Mouse (Mus musculus) heart, adult 2 months (tissue): ENCODE data around the gene Pigq. TPM values are rescaled to one million over a fixed set of nuclear protein-coding genes. Genes with fewer than 3 reads are reported as not detected.

Source experiments
- DNase-seq, 2 experiments: peaks; one replicate each; pipeline ENCODE4 v3.0.0; 2021
- H3K27ac ChIP-seq: fragments of 200-600 bp; 2 replicates; pipeline ENCODE4 v1.8.1; 2022
- H3K27me3 ChIP-seq: fragments of 200-500 bp; 2 replicates; pipeline ENCODE4 v1.6.1; 2012; ENCODE audit warnings: mild to moderate bottlenecking, low read length, inconsistent platforms, mixed read lengths; ENCODE audit not compliant: control insufficient read depth, insufficient read depth
- H3K36me3 ChIP-seq: fragments of 200-500 bp; 2 replicates; pipeline ENCODE4 v1.6.1; 2012; ENCODE audit warnings: low read length, inconsistent platforms; ENCODE audit not compliant: control insufficient read depth, insufficient read depth
- H3K4me1 ChIP-seq: fragments of 200-500 bp; 2 replicates; pipeline ENCODE4 v1.6.1; 2011; ENCODE audit warnings: low read length; ENCODE audit not compliant: control insufficient read depth, insufficient read depth
- H3K4me3 ChIP-seq: fragments of 200-600 bp; 2 replicates; pipeline ENCODE4 v1.8.1; 2022
- H3K79me2 ChIP-seq: fragments of 200-500 bp; replicated peaks from 2 replicates; pipeline ENCODE4 v1.6.1; 2012; ENCODE audit warnings: mild to moderate bottlenecking, inconsistent platforms, low read length, moderate library complexity, mixed read lengths; ENCODE audit not compliant: control insufficient read depth, insufficient read depth
- H3K9ac ChIP-seq: fragments of 200-500 bp; 2 replicates; pipeline ENCODE4 v1.6.1; 2012; ENCODE audit warnings: low read depth, mild to moderate bottlenecking, control low read depth, inconsistent platforms, low read length, mixed read lengths
- CTCF ChIP-seq: fragments of 200-600 bp; IDR thresholded peaks from 2 replicates; pipeline ENCODE4 v1.8.1; 2022; ENCODE audit warnings: antibody characterized with exemption, mild to moderate bottlenecking, moderate library complexity
- EP300 ChIP-seq: fragments of 200-500 bp; IDR thresholded peaks from 2 replicates; pipeline ENCODE4 v1.6.1; 2011; ENCODE audit warnings: low read depth, low read length, control low read depth; ENCODE audit not compliant: insufficient read depth
- POLR2A ChIP-seq: fragments of 200-500 bp; IDR thresholded peaks from 2 replicates; pipeline ENCODE4 v1.6.1; 2011; ENCODE audit warnings: mild to moderate bottlenecking, low read depth, low read length, control low read depth; ENCODE audit not compliant: insufficient read depth
- WGBS: fragments of 180-500 bp; shearing (Covaris S2); methylation state at CpG from one replicate; pipeline ENCODE4 v1.1.7; 2018; 5-methylcytosine and 5-hydroxymethylcytosine counted together
- intact Hi-C: fragments of 180-260 bp; cut with DNase I; formaldehyde crosslinking; loops from one replicate; pipeline ENCODE4 v1.15.1; 2025
- polyA plus RNA-seq: library from polyadenylated mRNA; depleted of rRNA; stranded (reverse); fragments of >200 nt; gene quantifications from 2 replicates; pipeline ENCODE4 v1.2.3, GENCODE M21; 2012
- total RNA-seq, 2 experiments: library from RNA; stranded (reverse); gene quantifications; 2 replicates each; pipeline ENCODE4 v1.2.3; 2021

Pigq gene
- total and polyA plus RNA-seq, 3 experiments: 40.8 to 74.7 (median 48.7) TPM

- H3K79me2 ChIP-seq: no peaks in the 10 kb centered on the region
- H3K36me3 ChIP-seq: no peaks in the 10 kb centered on the region
- H3K4me1 ChIP-seq: no peaks in the 10 kb centered on the region
- no peak overlapping the region for H3K27ac ChIP-seq
- H3K27me3 ChIP-seq: peaks cover 6% of the 10 kb centered on the region; the same call in 1 of the 2 replicates
- intact Hi-C loops: no loop called here
- 25% methylated on average over 3 of the region's 3 CpGs for WGBS
- H3K4me3 ChIP-seq: no peak overlapping the region
- no peak for DNase-seq
- H3K9ac ChIP-seq: no peak overlapping the region
- TF ChIP-seq POLR2A (no peak), EP300 (no peak)
Observed at GRCm38 (mm10) chr17:25955736-25956135, 11.0 kb upstream of the Pigq start.

GRCm38 (mm10) chr17:25954671-25955070 lies 9.9 kb upstream of the Pigq start:
- intact Hi-C loops: no loop called here
- no peaks in the 10 kb centered on the region for H3K36me3 ChIP-seq
- no peak for DNase-seq
- H3K4me3 ChIP-seq: no peak overlapping the region
- no peak overlapping the region for H3K9ac ChIP-seq
- 71% methylated on average over 2 of the region's 2 CpGs for WGBS
- peaks cover 6% of the 10 kb centered on the region; the same call in 1 of the 2 replicates for H3K27me3 ChIP-seq
- H3K4me1 ChIP-seq: no peaks in the 10 kb centered on the region
- H3K79me2 ChIP-seq: no peaks in the 10 kb centered on the region
- no peak overlapping the region for H3K27ac ChIP-seq
- TF ChIP-seq CTCF (no peak), POLR2A (no peak), EP300 (no peak)

- peaks cover 6% of the 10 kb centered on the region; the same call in 1 of the 2 replicates for H3K27me3 ChIP-seq
- H3K36me3 ChIP-seq: no peaks in the 10 kb centered on the region
- H3K9ac ChIP-seq: no peak overlapping the region
- intact Hi-C loops: no loop called here
- no peak for DNase-seq
- H3K27ac ChIP-seq: no peak overlapping the region
- TF ChIP-seq EP300 (no peak), POLR2A (no peak), CTCF (no peak)
- 76% methylated on average over 5 of the region's 5 CpGs for WGBS
- H3K4me1 ChIP-seq: no peaks in the 10 kb centered on the region
- H3K79me2 ChIP-seq: no peaks in the 10 kb centered on the region
- no peak overlapping the region for H3K4me3 ChIP-seq
Observed at GRCm38 (mm10) chr17:25953161-25953560, 8.4 kb upstream of the Pigq start.

DNA sequence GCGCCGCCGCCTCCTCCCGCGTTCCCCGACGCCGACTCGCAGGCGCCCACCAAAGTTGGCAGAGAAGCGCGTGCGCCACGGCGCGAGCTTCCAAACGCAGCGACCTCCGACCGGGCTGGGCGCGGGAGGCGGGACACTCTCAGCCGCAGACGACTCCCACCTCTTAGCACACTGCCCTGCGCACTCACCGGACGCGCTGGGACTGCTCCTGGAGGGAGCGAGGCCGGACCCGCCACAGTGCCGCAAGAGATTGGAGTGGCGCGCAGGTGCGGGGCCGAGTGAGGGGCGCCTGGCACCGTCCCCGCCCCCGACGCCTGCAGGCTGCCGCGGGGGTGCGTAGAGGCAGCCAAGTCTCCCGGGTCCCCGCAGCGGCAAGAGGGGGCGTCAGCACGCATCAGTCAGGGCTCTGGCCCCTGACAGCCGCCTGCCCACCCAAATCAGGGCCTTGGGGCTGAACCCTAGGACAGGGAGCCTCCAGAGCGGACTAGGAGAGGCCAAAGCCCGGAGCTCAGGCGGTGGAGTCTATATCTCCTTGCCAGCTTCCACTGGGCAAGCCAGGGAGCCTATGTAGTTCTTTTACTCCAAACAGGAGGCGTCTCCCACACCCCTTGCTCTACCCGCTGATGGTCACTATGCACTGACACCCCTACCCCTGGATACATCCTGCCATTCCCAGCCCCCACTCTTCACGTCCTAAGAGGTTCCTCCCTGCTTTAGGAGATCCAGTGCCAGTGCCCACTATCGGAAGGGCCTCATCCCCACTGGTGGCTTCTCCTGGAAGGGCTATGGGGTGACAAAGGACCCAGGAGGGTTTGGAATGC lies 7.3 kb upstream of the Pigq start, which contains the start of gene A930017K11Rik:
Gene A930017K11Rik, minus strand, starts transcription at position 763 of the 821 bp plus-strand sequence.
- no peaks in the 10 kb centered on the region for H3K36me3 ChIP-seq
- intact Hi-C loops: no loop called here
- no peaks in the 10 kb centered on the region for H3K4me1 ChIP-seq
- H3K27ac ChIP-seq: no peak within 1 kb of the TSS
- 3% methylated on average over 58 of the region's 58 CpGs for WGBS
- TF ChIP-seq CTCF: no peak
- TF ChIP-seq EP300: no peak
- no peak for TF ChIP-seq POLR2A
- DNase-seq: no peak
- H3K9ac ChIP-seq: peak within 1 kb of the TSS; percentile 46
- peak within 1 kb of the TSS; percentile 40 for H3K4me3 ChIP-seq
- H3K27me3 ChIP-seq: peaks cover 6% of the 10 kb centered on the region; the same call in 1 of the 2 replicates
- no peaks in the 10 kb centered on the region for H3K79me2 ChIP-seq

DNA sequence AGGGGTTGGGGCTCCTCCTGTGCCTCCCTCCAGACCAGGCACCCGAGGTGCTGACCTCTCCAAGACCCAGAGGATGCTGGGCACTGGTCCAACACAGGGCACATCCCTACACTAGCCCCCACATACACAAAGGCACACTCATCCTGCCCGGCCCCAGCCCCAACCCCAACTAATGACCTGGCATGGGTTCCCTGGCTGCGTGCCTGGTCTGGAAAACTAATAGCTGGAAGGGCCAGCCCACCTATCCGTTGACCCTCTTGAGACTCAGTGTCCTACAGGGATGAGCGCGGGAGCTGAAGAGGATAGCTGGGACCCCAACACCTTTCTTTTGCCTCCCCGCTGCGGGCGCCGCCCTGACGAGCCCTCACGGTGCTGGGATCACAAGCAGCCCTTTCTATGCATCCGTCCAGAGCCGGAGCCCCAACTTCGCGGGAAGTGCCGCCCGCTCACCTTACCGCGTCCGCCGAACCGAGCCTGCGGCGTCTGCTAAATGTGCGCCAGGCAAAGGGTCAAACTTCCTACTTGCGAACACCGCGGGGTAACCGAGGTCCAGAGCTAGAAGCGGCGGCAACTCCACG lies 6.6 kb upstream of the Pigq start:
- Histone ChIP-seq H3K4me3 (peak overlapping the region; percentile 40), H3K27me3 (peaks cover 6% of the 10 kb centered on the region; the same call in 1 of the 2 replicates), H3K27ac (no peak overlapping the region), H3K9ac (peak overlapping the region; percentile 46), H3K79me2 (no peaks in the 10 kb centered on the region), H3K36me3 (no peaks in the 10 kb centered on the region), H3K4me1 (no peaks in the 10 kb centered on the region)
- DNase-seq: no peak
- TF ChIP-seq EP300: no peak
- no peak for TF ChIP-seq POLR2A
- no peak for TF ChIP-seq CTCF
- intact Hi-C loops: no loop called here
- WGBS: 1% methylated on average over 33 of the region's 33 CpGs

- no peak overlapping the region for H3K9ac ChIP-seq
- WGBS: 20% methylated on average over 1 of the region's 3 CpGs
Observed at GRCm38 (mm10) chr17:25950706-25951105, 6.0 kb upstream of the Pigq start.

More at GRCm38 (mm10) chr17:25950706-25951105, 6.0 kb upstream of the Pigq start:
- Histone ChIP-seq H3K4me3 (no peak overlapping the region), H3K36me3 (no peaks in the 10 kb centered on the region), H3K27me3 (peaks cover 6% of the 10 kb centered on the region; the same call in 1 of the 2 replicates), H3K4me1 (no peaks in the 10 kb centered on the region; the same call in 1 of the 2 replicates), H3K79me2 (no peaks in the 10 kb centered on the region), H3K27ac (no peak overlapping the region)
- no peak for TF ChIP-seq POLR2A
- no peak for TF ChIP-seq CTCF
- TF ChIP-seq EP300: no peak
- intact Hi-C loops: no loop called here
- no peak for DNase-seq
